Mouse (Mus musculus) lung, postnatal 0 days (tissue): ENCODE results near the gene Slc7a6. TPM values are rescaled to one million over a fixed set of nuclear protein-coding genes. Genes with fewer than 3 reads are reported as not detected.
A peak's percentile ranks its signal among the peaks of the same experiment; 100 is the strongest.

Source experiments
- ATAC-seq: fragments of 200-750 bp; cut with Nextera tagmentation; 2 replicates; pipeline ENCODE4 v1.8.0; 2017; ENCODE audit warnings: moderate library complexity
- DNase-seq: peaks from one replicate; pipeline ENCODE4 v3.0.0-alpha.2; 2016; ENCODE audit warnings: low spot score
- H3K27ac ChIP-seq: fragments of 300-500 bp; sonication (generic); 2 replicates; pipeline ENCODE4 v1.5.1; 2014; ENCODE audit warnings: antibody characterized with exemption, mild to moderate bottlenecking, low read length, mixed read lengths
- H3K27me3 ChIP-seq: fragments of 300-500 bp; sonication (generic); replicated peaks from 2 replicates; pipeline ENCODE4 v1.6.1; 2014; ENCODE audit warnings: low read length, mixed read lengths; ENCODE audit not compliant: insufficient read depth
- H3K36me3 ChIP-seq: fragments of 300-500 bp; sonication (generic); 2 replicates; pipeline ENCODE4 v1.6.1; 2014; ENCODE audit warnings: low read length, mixed read lengths; ENCODE audit not compliant: insufficient read depth
- H3K4me1 ChIP-seq: fragments of 300-500 bp; sonication (generic); 2 replicates; pipeline ENCODE4 v1.6.1; 2014; ENCODE audit warnings: antibody characterized with exemption, low read depth, low read length, mixed read lengths; ENCODE audit not compliant: insufficient read depth
- H3K4me2 ChIP-seq: fragments of 300-500 bp; sonication (generic); replicated peaks from 2 replicates; pipeline ENCODE4 v1.6.1; 2014; ENCODE audit warnings: low read depth, mild to moderate bottlenecking, low read length, moderate library complexity, mixed read lengths
- H3K4me3 ChIP-seq: fragments of 300-500 bp; sonication (generic); 2 replicates; pipeline ENCODE4 v1.5.1; 2014; ENCODE audit warnings: low read depth, low read length
- H3K9ac ChIP-seq: fragments of 300-500 bp; sonication (generic); replicated peaks from 2 replicates; pipeline ENCODE4 v1.6.1; 2014; ENCODE audit warnings: low read depth, mild to moderate bottlenecking
- H3K9me3 ChIP-seq: fragments of 300-500 bp; sonication (generic); 2 replicates; pipeline ENCODE4 v1.6.1; 2016; ENCODE audit warnings: low read length, mixed read lengths
- CTCF ChIP-seq: IDR thresholded peaks from 2 replicates; pipeline ENCODE4 v1.5.1; 2016; ENCODE audit warnings: antibody characterized with exemption, mild to moderate bottlenecking
- EP300 ChIP-seq: IDR thresholded peaks from 2 replicates; pipeline ENCODE4 v1.6.1; 2016; ENCODE audit warnings: antibody characterized with exemption, mild to moderate bottlenecking, control low read depth
- WGBS: fragments of 180-500 bp; shearing (Covaris S2); extraction: QIAGEN DNeasy Blood & Tissue Kit; methylation state at CpG from one replicate; pipeline ENCODE4 v1.1.7; 2014; 5-methylcytosine and 5-hydroxymethylcytosine counted together
- polyA plus RNA-seq: library from polyadenylated mRNA; unstranded; fragments of >200 nt; fragmentation: Nextera tagmentation; extraction: Ambion mirVana; gene quantifications from 2 replicates; pipeline ENCODE4 v1.2.1, GENCODE M21; 2015

The Slc7a6 gene
- polyA plus RNA-seq, 1 experiment from 2014 or later = 38.9 TPM

DNA sequence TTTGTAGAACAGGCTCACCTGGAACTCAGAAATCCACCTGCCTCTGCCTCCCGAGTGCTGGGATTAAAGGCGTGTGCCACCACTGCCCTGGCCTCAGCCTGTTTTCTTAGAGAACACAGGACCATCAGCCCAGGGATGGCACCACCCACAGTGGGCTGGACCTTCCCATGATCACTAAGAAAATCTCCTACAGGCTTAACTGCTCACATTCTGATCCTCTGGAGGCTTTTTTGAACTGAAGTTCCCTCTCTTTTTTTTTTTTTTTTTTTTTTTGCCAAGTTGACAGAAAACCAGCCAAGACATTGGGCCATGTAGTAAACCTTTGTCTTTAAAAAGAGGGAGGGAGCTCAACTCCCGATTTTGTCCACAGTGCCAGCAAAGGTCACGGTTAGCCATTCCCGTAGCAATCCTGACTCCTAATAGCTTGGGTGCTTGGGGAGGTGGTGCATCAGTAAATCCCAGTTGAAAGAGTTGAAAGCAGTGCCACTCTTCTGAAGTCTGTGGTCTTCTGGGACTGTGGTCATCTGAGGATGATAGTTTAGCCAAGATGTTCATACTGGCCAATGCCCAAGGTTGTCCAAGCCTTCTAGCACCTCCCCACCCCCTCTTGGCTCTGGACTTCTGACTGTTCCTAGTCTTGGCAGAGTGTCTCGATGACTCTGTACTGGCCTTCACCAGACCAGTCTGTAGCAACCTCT is 20.6 kb upstream of the Slc7a6 start:
- 0 out of 2 replicates have a peak overlapping the region, but pooled peaks have one; percentile 27 for H3K27ac ChIP-seq
- H3K4me2 ChIP-seq = no peak overlapping the region
- ATAC-seq = peak; percentile 23
- H3K9ac ChIP-seq = no peak overlapping the region
- 76% methylated on average over 6 of the region's 6 CpGs for WGBS
- peaks cover 5% of the 10 kb centered on the region; the same call in 1 of the 2 replicates for H3K4me1 ChIP-seq
- no peak for TF ChIP-seq EP300
- TF ChIP-seq CTCF = no peak
- peak; percentile 66 for DNase-seq
- no peak overlapping the region for H3K4me3 ChIP-seq
- no peaks in the 10 kb centered on the region for H3K9me3 ChIP-seq
- H3K27me3 ChIP-seq = no peaks in the 10 kb centered on the region
- no peaks in the 10 kb centered on the region for H3K36me3 ChIP-seq

DNA sequence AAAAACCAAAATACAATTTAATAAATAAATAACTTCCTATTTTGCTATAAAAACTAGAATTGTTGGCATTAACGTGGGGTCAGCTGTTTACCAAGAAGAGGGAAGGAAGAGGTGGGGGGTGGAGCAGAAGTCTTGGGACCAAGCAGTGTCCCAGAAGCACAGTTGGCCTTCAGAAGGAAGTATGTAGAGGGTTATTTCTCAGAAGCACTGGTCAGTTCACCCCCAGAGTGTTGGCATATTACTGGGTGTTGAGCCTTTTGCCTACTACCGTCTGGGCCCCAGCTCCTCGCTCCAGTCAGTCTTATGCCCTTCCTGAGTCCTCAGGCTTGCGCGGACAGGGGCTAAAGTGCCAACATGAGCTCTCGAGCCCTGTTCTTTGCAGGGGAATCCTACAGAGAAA is 19.6 kb upstream of the Slc7a6 start:
- TF ChIP-seq CTCF (no peak), EP300 (no peak)
- Histone ChIP-seq H3K4me3 (no peak overlapping the region), H3K9me3 (no peaks in the 10 kb centered on the region), H3K27ac (no peak overlapping the region), H3K36me3 (no peaks in the 10 kb centered on the region), H3K4me1 (peaks cover 5% of the 10 kb centered on the region; the same call in 1 of the 2 replicates), H3K4me2 (no peak overlapping the region), H3K27me3 (no peaks in the 10 kb centered on the region), H3K9ac (no peak overlapping the region)
- ATAC-seq (no peak), DNase-seq (peak; percentile 47)
- WGBS = 83% methylated on average over 6 of the region's 6 CpGs

DNA sequence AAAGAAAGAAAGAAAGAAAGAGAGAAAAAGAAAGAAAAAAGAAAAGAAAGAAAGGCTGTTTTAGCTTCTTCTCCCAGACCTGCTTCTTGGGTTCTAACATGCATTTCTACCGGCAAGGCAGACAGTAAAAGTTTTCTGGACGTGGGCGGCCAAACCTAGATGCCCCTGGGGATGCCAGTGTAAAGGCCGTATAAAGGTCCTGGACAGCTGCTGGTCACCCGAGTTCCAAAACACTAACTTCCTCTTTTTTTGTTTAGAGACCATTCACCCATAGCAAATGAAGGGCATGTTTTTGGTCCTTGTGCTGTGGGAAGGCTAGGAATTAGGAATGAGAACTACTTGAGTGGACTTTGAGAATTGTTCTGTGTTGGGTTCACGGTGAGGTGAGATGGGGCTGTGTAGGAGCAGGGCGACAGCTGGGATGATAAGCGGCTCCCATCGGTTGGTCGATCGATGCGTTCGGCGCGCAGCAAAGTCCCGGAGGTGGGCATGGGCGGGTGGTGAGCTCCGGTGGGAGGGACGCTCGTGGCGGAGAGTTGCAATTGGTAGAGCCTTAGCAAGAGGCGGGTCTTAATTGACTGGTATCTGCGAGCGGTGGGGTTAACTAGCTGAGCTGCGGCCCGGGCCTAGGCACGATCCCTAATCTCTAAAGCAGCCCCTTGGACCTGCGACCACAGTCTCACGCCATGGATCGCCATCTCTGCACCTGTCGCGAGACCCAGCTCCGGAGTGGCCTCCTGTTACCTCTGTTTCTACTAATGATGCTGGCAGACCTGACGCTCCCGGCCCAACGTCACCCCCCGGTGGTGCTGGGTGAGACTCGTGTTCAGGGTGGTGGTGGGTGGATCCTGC is 18.6 kb upstream of the Slc7a6 start, which contains the start of gene Pla2g15:
Gene Pla2g15 (plus strand): TSS at position 599 of the 852 bp plus-strand sequence.
- peak; percentile 95 for DNase-seq
- 0 out of 2 replicates have a peak, but pooled peaks have one; percentile 15 for TF ChIP-seq EP300
- peak; percentile 14 for TF ChIP-seq CTCF
- H3K4me3 ChIP-seq = peak within 1 kb of the TSS; percentile 73
- WGBS = under 1% methylated on average over 38 of the region's 38 CpGs
- H3K27ac ChIP-seq = peak within 1 kb of the TSS; percentile 43; the same call in 1 of the 2 replicates
- H3K36me3 ChIP-seq = 0 out of 2 replicates have a peak, but pooled peaks cover 2% of the 10 kb centered on the region
- H3K9ac ChIP-seq = peak within 1 kb of the TSS; percentile 58
- peaks cover 5% of the 10 kb centered on the region; the same call in 1 of the 2 replicates for H3K4me1 ChIP-seq
- ATAC-seq = peak; percentile 94
- peak within 1 kb of the TSS; percentile 77 for H3K4me2 ChIP-seq
- H3K9me3 ChIP-seq = no peaks in the 10 kb centered on the region
- no peaks in the 10 kb centered on the region for H3K27me3 ChIP-seq

DNA sequence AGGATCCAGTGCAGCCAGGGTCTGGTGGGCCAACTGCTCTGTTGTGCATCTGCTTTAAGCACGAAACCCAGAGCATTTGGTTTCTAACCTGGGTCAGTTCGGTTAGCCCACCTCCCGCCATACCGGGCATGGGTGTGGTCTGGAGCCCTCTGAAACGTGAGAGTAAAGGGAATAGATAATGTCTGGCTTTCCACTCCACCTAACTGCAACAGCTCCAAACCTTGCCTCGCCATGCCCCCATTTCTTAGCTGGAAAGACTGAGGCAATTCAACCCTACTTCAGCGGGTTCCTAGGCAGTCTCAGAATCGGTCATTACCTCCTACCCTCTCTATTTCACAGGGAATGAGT is 18.0 kb upstream of the Slc7a6 start:
- no peak for DNase-seq
- Histone ChIP-seq H3K4me3 (peak overlapping the region; percentile 73), H3K9me3 (no peaks in the 10 kb centered on the region), H3K4me1 (peaks cover 5% of the 10 kb centered on the region; the same call in 1 of the 2 replicates), H3K4me2 (peak overlapping the region; percentile 77), H3K27ac (peak overlapping the region; percentile 43; the same call in 1 of the 2 replicates), H3K9ac (peak overlapping the region; percentile 58), H3K27me3 (no peaks in the 10 kb centered on the region), H3K36me3 (0 out of 2 replicates have a peak, but pooled peaks cover 4% of the 10 kb centered on the region)
- no peak for TF ChIP-seq CTCF
- no peak for TF ChIP-seq EP300
- no peak for ATAC-seq
- 12% methylated on average over 8 of the region's 8 CpGs for WGBS

DNA sequence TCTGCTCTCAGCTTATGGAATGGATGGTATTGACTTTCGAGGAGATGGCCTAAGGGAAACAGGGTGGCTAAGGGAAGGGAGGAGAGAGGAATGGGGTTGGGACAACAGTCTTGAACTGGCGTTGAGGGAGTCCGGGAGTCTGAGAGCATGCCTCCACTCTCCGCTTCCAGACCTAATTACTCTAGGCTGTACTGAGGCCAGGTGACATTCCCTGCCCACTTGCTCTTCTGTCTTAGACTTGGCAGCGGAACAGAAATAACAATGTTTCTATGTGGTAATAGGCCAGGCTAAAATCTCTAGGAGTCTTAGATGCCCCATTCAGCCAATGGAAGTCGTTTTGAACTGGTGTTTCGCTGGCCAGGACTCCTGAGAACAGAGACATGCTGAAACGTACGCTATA is 17.6 kb upstream of the Slc7a6 start:
- peaks cover 5% of the 10 kb centered on the region; the same call in 1 of the 2 replicates for H3K4me1 ChIP-seq
- no peak overlapping the region for H3K27ac ChIP-seq
- ATAC-seq (no peak), DNase-seq (peak; percentile 63)
- 48% methylated on average over 9 of the region's 9 CpGs for WGBS
- TF ChIP-seq CTCF (no peak), EP300 (no peak)
- H3K4me2 ChIP-seq = peak overlapping the region; percentile 77
- H3K4me3 ChIP-seq = peak overlapping the region; percentile 73; the same call in 1 of the 2 replicates
- peak overlapping the region; percentile 58; the same call in 1 of the 2 replicates for H3K9ac ChIP-seq
- no peaks in the 10 kb centered on the region for H3K9me3 ChIP-seq
- no peaks in the 10 kb centered on the region for H3K27me3 ChIP-seq
- 0 out of 2 replicates have a peak, but pooled peaks cover 4% of the 10 kb centered on the region for H3K36me3 ChIP-seq

DNA sequence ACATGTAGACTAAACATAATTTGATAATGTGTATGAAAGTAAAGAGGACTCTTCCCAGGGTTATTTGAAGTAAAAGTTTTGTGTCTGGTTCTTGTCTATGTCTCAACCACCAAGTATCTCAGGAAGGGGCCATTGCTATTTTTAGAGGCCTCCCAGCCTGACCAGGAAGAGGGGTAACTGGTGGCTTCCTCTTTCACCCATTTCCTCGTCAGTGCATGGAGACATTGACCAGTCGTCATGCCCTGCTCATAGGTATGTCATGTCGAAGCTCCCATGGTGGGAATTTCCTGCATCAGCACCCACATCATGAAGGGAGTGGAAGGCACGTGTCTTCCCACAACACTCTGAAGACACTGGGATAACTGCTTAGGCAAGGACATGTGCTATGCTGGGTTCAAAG is 15.8 kb upstream of the Slc7a6 start:
- H3K4me3 ChIP-seq = no peak overlapping the region
- no peaks in the 10 kb centered on the region for H3K9me3 ChIP-seq
- ATAC-seq (no peak), DNase-seq (no peak)
- 56% methylated on average over 4 of the region's 4 CpGs for WGBS
- H3K36me3 ChIP-seq = 0 out of 2 replicates have a peak, but pooled peaks cover 4% of the 10 kb centered on the region
- TF ChIP-seq CTCF = no peak
- no peak for TF ChIP-seq EP300
- no peak overlapping the region for H3K27ac ChIP-seq
- H3K4me2 ChIP-seq = no peak overlapping the region
- H3K27me3 ChIP-seq = no peaks in the 10 kb centered on the region
- no peak overlapping the region for H3K9ac ChIP-seq
- peaks cover 5% of the 10 kb centered on the region; the same call in 1 of the 2 replicates for H3K4me1 ChIP-seq
